Mouse (Mus musculus): ENCODE results near the gene Pde8b. TPM values are rescaled to one million over a fixed set of nuclear protein-coding genes. Genes with fewer than 3 reads are reported as not detected.

The Pde8b gene
- polyA plus RNA-seq, 1 experiment from 2014 or later = 1.5 TPM

DNA sequence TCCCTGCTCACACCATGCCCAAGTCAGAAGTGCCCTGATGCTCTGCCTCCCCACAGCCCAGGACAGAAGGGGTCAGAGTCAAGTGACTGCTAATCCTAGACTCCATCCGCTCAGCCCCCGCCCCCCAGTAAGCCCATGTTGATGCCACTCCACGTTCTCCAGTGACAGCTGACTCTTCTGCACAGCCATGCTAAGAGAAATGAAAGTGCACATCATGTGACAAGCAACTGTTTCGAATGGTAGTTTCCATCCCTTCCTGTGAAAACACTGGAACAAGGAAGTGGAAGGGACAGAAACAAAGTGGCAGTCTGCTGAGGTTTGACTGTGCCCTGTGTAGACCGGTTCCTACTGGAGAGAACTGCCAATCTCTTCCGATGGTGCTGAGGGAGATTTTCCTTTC lies 217.2 kb downstream of the Pde8b start:
- ATAC-seq (ENCODE audit: insufficient number of reproducible peaks, low FRiP score, low TSS enrichment, low read depth) = no peak
- peaks cover 11% of the 10 kb centered on the region; the same call in 1 of the 2 replicates for H3K36me3 ChIP-seq
- WGBS = 78% methylated on average over 6 of the region's 6 CpGs

GRCm38 (mm10) chr13:95032127-95032831 lies 217.9 kb downstream of the Pde8b start:
- H3K27ac ChIP-seq = no peak overlapping the region
- no peak overlapping the region for H3K4me2 ChIP-seq
- no peaks in the 10 kb centered on the region; the same call in 1 of the 2 replicates for H3K9me3 ChIP-seq
- H3K27me3 ChIP-seq = no peaks in the 10 kb centered on the region
- H3K36me3 ChIP-seq = peaks cover 15% of the 10 kb centered on the region; the same call in 1 of the 2 replicates
- no peak overlapping the region for H3K9ac ChIP-seq
- 49% methylated on average over 17 of the region's 17 CpGs for WGBS
- no peaks in the 10 kb centered on the region; the same call in 1 of the 2 replicates for H3K4me1 ChIP-seq
- no peak for ATAC-seq (ENCODE audit: insufficient number of reproducible peaks, low FRiP score, low TSS enrichment, low read depth)
- no peak overlapping the region for H3K4me3 ChIP-seq

More for the DNA sequence above, 217.2 kb downstream of the Pde8b start:
- no peak overlapping the region for H3K9ac ChIP-seq
- no peaks in the 10 kb centered on the region; the same call in 1 of the 2 replicates for H3K4me1 ChIP-seq
- H3K4me3 ChIP-seq = no peak overlapping the region
- no peak overlapping the region for H3K4me2 ChIP-seq
- H3K27ac ChIP-seq = no peak overlapping the region
- H3K27me3 ChIP-seq = no peaks in the 10 kb centered on the region
- H3K9me3 ChIP-seq = no peaks in the 10 kb centered on the region; the same call in 1 of the 2 replicates

DNA sequence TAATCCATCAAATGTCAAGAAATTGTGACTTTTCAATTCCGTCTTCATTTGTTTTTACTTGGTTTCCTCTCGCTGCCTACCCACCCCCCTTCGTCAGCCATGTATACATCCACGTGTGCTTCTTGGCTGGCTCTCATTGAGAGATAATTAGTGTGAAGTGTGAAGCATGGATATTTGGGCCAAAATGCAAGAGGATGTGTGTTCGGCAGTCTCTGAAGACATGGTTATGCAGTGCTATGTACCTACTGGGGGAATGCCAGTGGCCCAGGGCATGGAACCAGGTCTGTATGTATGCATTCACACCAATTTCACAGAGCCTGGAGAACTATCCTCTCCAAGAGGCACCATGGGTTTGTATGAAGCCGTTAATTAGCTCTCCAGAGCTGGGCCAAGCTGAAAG lies 219.3 kb downstream of the Pde8b start:
- H3K27me3 ChIP-seq = no peaks in the 10 kb centered on the region
- no peak overlapping the region for H3K9ac ChIP-seq
- no peak for ATAC-seq (ENCODE audit: insufficient number of reproducible peaks, low FRiP score, low TSS enrichment, low read depth)
- no peaks in the 10 kb centered on the region; the same call in 1 of the 2 replicates for H3K4me1 ChIP-seq
- no peak overlapping the region for H3K4me3 ChIP-seq
- no peaks in the 10 kb centered on the region; the same call in 1 of the 2 replicates for H3K9me3 ChIP-seq
- no peak overlapping the region for H3K27ac ChIP-seq
- no peak overlapping the region for H3K4me2 ChIP-seq
- peaks cover 15% of the 10 kb centered on the region for H3K36me3 ChIP-seq
- WGBS = 82% methylated on average over 6 of the region's 6 CpGs

DNA sequence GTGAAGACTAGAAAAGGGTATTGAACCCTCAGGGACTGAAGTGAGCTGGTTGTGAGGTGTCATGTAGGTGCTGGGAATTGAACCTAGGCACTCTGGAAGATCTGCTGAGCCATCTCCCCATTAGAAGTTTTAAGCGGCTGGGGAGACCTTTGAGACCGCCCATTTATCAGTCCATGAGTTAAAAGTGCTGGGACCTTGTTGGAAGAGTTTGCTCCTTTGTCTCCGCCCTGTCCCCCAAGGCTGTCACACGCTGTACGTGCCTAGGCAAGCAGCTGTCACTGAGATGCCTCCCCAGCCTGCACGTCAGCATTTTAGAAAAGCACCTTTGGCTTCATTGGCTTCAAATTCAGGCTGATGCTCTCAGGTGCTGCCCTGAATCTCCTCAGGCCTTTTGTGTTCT lies 229.9 kb downstream of the Pde8b start:
- 78% methylated on average over 6 of the region's 6 CpGs for WGBS
- H3K4me1 ChIP-seq = peaks cover 4% of the 10 kb centered on the region; the same call in 1 of the 2 replicates
- H3K4me2 ChIP-seq = no peak overlapping the region
- no peak overlapping the region for H3K4me3 ChIP-seq
- ATAC-seq (ENCODE audit: insufficient number of reproducible peaks, low FRiP score, low TSS enrichment, low read depth) = no peak
- H3K27ac ChIP-seq = no peak overlapping the region
- no peak overlapping the region for H3K9ac ChIP-seq
- H3K27me3 ChIP-seq = no peaks in the 10 kb centered on the region
- peaks cover 36% of the 10 kb centered on the region for H3K36me3 ChIP-seq
- no peaks in the 10 kb centered on the region for H3K9me3 ChIP-seq

- Histone ChIP-seq H3K9me3 (no peaks in the 10 kb centered on the region), H3K9ac (no peak overlapping the region), H3K36me3 (peaks cover 36% of the 10 kb centered on the region), H3K27ac (no peak overlapping the region), H3K4me1 (peaks cover 4% of the 10 kb centered on the region; the same call in 1 of the 2 replicates), H3K27me3 (no peaks in the 10 kb centered on the region), H3K4me2 (no peak overlapping the region), H3K4me3 (no peak overlapping the region)
- 80% methylated on average over 6 of the region's 6 CpGs for WGBS
- ATAC-seq (ENCODE audit: insufficient number of reproducible peaks, low FRiP score, low TSS enrichment, low read depth) = no peak
Measured at GRCm38 (mm10) chr13:95019345-95019744, 230.8 kb downstream of the Pde8b start.

DNA sequence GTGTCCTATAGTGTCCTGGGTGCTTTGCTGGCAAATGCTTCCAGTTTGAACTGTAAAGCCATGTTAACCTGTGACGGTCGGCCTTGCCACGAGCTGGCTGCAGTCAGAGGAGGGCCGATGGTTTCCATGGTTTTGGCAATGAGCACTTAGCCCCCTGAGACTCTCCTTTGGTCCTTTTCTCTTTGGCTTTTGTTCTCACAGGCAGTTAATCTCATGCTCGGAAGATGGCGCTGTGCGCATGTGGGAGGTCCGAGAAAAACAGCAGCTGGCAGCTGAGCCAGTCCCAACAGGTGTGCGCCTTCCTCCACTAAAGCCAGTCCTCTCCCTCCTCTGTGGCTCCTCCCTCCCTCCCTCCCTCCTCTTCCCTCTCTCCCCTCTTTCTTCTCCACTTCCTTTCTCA lies 232.2 kb downstream of the Pde8b start:
- peaks cover 4% of the 10 kb centered on the region; the same call in 1 of the 2 replicates for H3K4me1 ChIP-seq
- no peaks in the 10 kb centered on the region for H3K27me3 ChIP-seq
- no peak overlapping the region for H3K9ac ChIP-seq
- no peaks in the 10 kb centered on the region for H3K9me3 ChIP-seq
- 9% methylated on average over 9 of the region's 9 CpGs for WGBS
- no peak overlapping the region for H3K4me3 ChIP-seq
- no peak overlapping the region for H3K4me2 ChIP-seq
- H3K36me3 ChIP-seq = peaks cover 33% of the 10 kb centered on the region
- no peak overlapping the region for H3K27ac ChIP-seq
- ATAC-seq (ENCODE audit: insufficient number of reproducible peaks, low FRiP score, low TSS enrichment, low read depth) = no peak

DNA sequence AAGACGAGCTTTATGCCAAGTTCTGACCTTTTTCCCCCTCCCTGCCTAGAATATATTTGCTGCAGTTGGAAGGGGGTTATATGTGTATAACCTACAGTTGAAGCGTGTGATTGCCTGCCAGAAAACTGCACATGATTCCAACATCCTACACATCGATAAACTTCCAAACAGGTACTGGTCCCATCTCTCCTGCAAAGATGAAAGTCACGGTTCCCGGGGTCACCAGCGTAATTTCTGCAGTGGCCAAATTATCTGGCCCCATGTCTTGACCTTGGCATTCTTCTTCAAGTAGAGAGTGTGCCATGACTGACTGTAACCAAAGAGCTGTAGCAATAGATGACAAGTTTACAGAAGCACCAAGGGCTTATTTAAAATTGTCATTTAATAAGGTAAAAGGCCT lies 232.9 kb downstream of the Pde8b start:
- no peak overlapping the region for H3K27ac ChIP-seq
- no peak for ATAC-seq (ENCODE audit: insufficient number of reproducible peaks, low FRiP score, low TSS enrichment, low read depth)
- no peaks in the 10 kb centered on the region for H3K27me3 ChIP-seq
- peaks cover 31% of the 10 kb centered on the region for H3K36me3 ChIP-seq
- H3K4me1 ChIP-seq = peaks cover 4% of the 10 kb centered on the region; the same call in 1 of the 2 replicates
- no peak overlapping the region for H3K4me2 ChIP-seq
- no peak overlapping the region for H3K9ac ChIP-seq
- no peaks in the 10 kb centered on the region for H3K9me3 ChIP-seq
- 89% methylated on average over 6 of the region's 6 CpGs for WGBS
- no peak overlapping the region for H3K4me3 ChIP-seq

DNA sequence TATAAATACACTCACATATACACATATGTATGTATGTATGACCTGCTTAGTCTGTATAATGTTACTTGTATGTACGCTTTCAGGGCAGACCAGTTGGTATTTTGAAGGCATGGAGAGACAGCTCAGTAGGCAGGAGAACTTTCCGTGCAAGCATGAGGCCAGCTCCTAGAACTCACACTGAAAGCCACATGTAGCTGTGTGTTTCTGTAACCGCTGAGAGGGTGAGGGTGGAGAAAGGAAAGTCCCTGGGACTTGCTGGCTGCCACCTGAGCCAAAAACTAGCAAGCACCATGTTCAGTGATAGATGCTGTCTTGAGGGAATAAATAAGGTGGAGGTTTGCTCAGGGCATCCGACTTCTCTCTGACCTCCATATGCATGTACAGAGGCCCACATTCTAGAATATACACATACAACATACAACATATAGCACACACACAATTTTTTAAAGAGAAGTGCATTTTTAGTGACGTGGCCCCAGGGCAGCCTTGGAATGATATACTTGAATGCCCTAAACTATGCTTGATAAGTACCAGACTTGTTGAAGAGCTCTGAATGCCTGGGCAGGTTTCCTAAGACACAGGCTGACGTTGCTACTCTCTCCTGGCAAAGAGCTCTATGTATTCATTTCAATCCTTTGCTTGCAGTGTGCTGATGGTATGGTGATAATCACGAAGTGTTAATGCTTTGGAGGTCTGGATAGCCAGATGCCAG lies 238.4 kb downstream of the Pde8b start:
- Histone ChIP-seq H3K4me2 (no peak overlapping the region), H3K4me1 (no peaks in the 10 kb centered on the region), H3K27ac (no peak overlapping the region), H3K9me3 (no peaks in the 10 kb centered on the region), H3K9ac (no peak overlapping the region), H3K4me3 (no peak overlapping the region), H3K27me3 (no peaks in the 10 kb centered on the region), H3K36me3 (peaks cover 29% of the 10 kb centered on the region)
- ATAC-seq (ENCODE audit: insufficient number of reproducible peaks, low FRiP score, low TSS enrichment, low read depth) = no peak
- WGBS = 81% methylated on average over 7 of the region's 7 CpGs

DNA sequence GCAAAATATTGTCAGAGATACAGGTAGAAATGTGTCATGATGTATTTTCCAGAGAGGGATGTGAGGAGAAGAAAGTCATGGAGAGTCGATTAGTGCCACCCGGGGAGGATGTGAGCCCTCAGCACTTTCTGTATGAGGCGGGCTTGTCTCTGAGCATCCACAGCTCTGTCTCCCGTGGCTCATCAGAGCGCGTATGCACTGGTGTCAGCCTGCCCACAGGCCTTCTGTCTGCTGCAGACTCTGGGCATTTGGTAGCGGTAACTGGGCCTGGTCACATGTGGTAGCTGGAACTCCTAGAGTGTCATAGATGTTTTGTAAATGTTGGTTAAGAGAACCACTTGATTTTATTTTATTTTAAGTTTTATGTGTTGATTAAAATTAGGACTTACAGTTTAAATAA lies 240.9 kb downstream of the Pde8b start:
- Histone ChIP-seq H3K4me3 (no peak overlapping the region), H3K4me2 (no peak overlapping the region), H3K27ac (no peak overlapping the region), H3K9me3 (no peaks in the 10 kb centered on the region), H3K9ac (no peak overlapping the region), H3K36me3 (peaks cover 21% of the 10 kb centered on the region), H3K4me1 (no peaks in the 10 kb centered on the region), H3K27me3 (no peaks in the 10 kb centered on the region)
- WGBS = 89% methylated on average over 7 of the region's 7 CpGs
- ATAC-seq (ENCODE audit: insufficient number of reproducible peaks, low FRiP score, low TSS enrichment, low read depth) = no peak

GRCm38 (mm10) chr13:95007281-95007680 lies 242.9 kb downstream of the Pde8b start:
- H3K27ac ChIP-seq = no peak overlapping the region
- ATAC-seq (ENCODE audit: insufficient number of reproducible peaks, low FRiP score, low TSS enrichment, low read depth) = no peak
- H3K27me3 ChIP-seq = no peaks in the 10 kb centered on the region
- H3K9ac ChIP-seq = no peak overlapping the region
- H3K9me3 ChIP-seq = no peaks in the 10 kb centered on the region
- no peaks in the 10 kb centered on the region for H3K4me1 ChIP-seq
- no peak overlapping the region for H3K4me3 ChIP-seq
- no peak overlapping the region for H3K4me2 ChIP-seq
- WGBS = 61% methylated on average over 8 of the region's 8 CpGs
- peaks cover 17% of the 10 kb centered on the region for H3K36me3 ChIP-seq

GRCm38 (mm10) chr13:94990516-94990915 lies 259.6 kb downstream of the Pde8b start:
- H3K9ac ChIP-seq = no peak overlapping the region
- no peak overlapping the region for H3K4me2 ChIP-seq
- no peaks in the 10 kb centered on the region for H3K27me3 ChIP-seq
- H3K4me3 ChIP-seq = no peak overlapping the region
- H3K27ac ChIP-seq = no peak overlapping the region
- ATAC-seq (ENCODE audit: insufficient number of reproducible peaks, low FRiP score, low TSS enrichment, low read depth) = no peak
- no peaks in the 10 kb centered on the region for H3K9me3 ChIP-seq
- peaks cover 8% of the 10 kb centered on the region; the same call in 1 of the 2 replicates for H3K4me1 ChIP-seq
- WGBS = 59% methylated on average over 5 of the region's 5 CpGs
- no peaks in the 10 kb centered on the region for H3K36me3 ChIP-seq

DNA sequence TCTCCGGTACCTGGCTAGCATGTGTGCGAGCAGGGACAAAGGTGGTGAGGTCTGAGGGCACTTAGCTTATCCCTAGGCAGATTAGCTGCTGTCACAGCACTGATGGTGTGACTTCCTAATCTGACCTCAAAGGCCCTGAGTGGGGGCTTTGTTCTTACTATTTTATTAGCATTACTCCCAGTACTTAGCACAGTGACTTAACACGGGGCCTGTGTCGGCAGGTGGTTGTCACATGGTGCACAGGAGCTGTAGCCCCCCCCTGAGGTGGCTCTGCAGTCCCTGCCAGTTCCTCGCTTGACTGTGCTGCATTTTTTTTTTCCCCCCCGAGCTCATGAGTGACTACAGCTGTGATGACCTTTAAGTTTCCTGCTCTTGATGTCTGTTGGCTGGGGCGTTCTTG lies 271.1 kb downstream of the Pde8b start:
- no peak overlapping the region for H3K9ac ChIP-seq
- no peak overlapping the region for H3K4me3 ChIP-seq
- H3K27me3 ChIP-seq = no peaks in the 10 kb centered on the region
- ATAC-seq (ENCODE audit: insufficient number of reproducible peaks, low FRiP score, low TSS enrichment, low read depth) = no peak
- H3K27ac ChIP-seq = no peak overlapping the region
- peaks cover 13% of the 10 kb centered on the region for H3K4me1 ChIP-seq
- peaks cover 13% of the 10 kb centered on the region for H3K36me3 ChIP-seq
- H3K9me3 ChIP-seq = no peaks in the 10 kb centered on the region
- no peak overlapping the region for H3K4me2 ChIP-seq
- WGBS = 42% methylated on average over 7 of the region's 7 CpGs
